ENCODE assay signal across 1 mouse cellular context in genomic region chr11:50292190-50292855, GRCm38 (mm10).
TF ChIP-seq lines count a peak whose summit lies in the region.

Gene Maml1, minus strand, starts transcription at chr11:50292311.

TF ChIP-seq in CH12.LX, 34 proteins besides CTCF, POLR2A, EP300 and RAD21 (continued from another document):
- peak; percentile 65; the same call in 1 of the 2 replicates for TF ChIP-seq KAT2A (IDR thresholded peaks at IDR 0.05; ENCODE audit: insufficient replicate concordance, low read length)
- TF ChIP-seq USF2 (conservative IDR thresholded peaks at IDR 0.05; ENCODE audit: low read depth, low read length) = 0 out of 2 replicates have a peak, but pooled peaks have one; percentile 15
- no peak; the same call in 1 of the 2 replicates for TF ChIP-seq JUND (conservative IDR thresholded peaks at IDR 0.05; ENCODE audit: low read depth, low read length)
- peak; percentile 95 for TF ChIP-seq MYC (IDR thresholded peaks at IDR 0.05; ENCODE audit: low read depth, low read length)
- TF ChIP-seq NELFE (IDR thresholded peaks at IDR 0.05; ENCODE audit: low read depth, low read length) = peak; percentile 78
- peak; percentile 98 for TF ChIP-seq ELF1 (IDR thresholded peaks at IDR 0.05; ENCODE audit: low read depth, low read length)
- TF ChIP-seq E2F4 (IDR thresholded peaks at IDR 0.05; ENCODE audit: insufficient replicate concordance, low read depth, low read length) = peak; percentile 91
- TF ChIP-seq GABPA (IDR thresholded peaks at IDR 0.05; ENCODE audit: insufficient replicate concordance, low read depth, low read length) = no peak
- peak; percentile 68 for TF ChIP-seq IRF4 (IDR thresholded peaks at IDR 0.05; ENCODE audit: low read depth, low read length)
- TF ChIP-seq ETS1 (conservative IDR thresholded peaks at IDR 0.05; ENCODE audit: low read depth, low read length) = peak; percentile 75
